ENCODE assay signal across 9 mouse cellular contexts in the genomic region with DNA sequence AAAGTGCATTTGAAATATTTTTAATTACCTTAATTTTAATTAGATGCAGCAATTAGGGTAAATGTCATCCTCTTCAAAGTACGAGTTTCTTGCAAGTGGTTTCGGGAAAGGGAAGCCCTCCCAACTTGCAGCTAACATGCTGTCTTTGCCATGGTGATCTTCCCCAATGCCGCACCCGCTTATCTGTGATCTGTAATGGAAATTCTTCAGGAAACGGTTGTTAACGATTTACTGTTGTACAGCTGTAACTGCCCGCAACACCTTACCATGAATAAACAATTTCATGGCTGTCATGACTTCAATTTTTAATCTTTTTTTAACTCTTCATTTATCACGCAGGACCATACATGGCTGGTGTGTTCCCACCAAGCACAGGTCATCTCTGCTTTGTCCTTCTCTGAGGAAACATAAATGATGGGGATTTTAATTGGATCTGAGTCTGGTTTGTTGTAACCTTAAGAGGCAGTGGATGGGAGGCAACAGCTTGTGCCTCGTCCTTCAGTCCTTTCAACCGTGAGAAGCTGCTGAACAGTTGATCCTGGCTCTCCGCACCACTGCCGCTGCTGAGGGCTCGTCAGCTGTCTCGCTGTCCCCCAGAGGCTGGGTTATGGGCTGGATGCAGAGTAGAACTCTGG. TPM values are rescaled to one million over a fixed set of nuclear protein-coding genes. Genes with fewer than 3 reads are reported as not detected.
DNase-seq lines count a peak whose midpoint lies in the region; ATAC-seq and TF ChIP-seq lines count a peak whose summit lies in the region.
"Had no signal": no experiment of that assay in that cellular context is flagged by ENCODE, and none has a peak within 500 bp of the region (broad histone marks: within the 10 kb centered on the region; RNA-seq: fewer than 3 reads in every experiment).

No protein-coding gene starts in this region.

- 65% methylated on average over 14 of the region's 14 CpGs for WGBS in forebrain, embryonic 11.5 days
- 49% methylated on average over 14 of the region's 14 CpGs for WGBS in forebrain, postnatal 0 days
- 25% methylated on average over 14 of the region's 14 CpGs for WGBS in hindbrain, embryonic 13.5 days
- WGBS in midbrain, postnatal 0 days: 33% methylated on average over 14 of the region's 14 CpGs
- WGBS in intestine, embryonic 15.5 days: 85% methylated on average over 14 of the region's 14 CpGs

- H3K9me3 ChIP-seq in forebrain, embryonic 11.5 days (ENCODE audit: control insufficient read depth, low read length): no peaks in the 10 kb centered on the region
- no peaks in the 10 kb centered on the region for H3K9me3 ChIP-seq in forebrain, postnatal 0 days (ENCODE audit: low read length)
- H3K9me3 ChIP-seq in hindbrain, embryonic 13.5 days: no peaks in the 10 kb centered on the region
- no peaks in the 10 kb centered on the region for H3K9me3 ChIP-seq in midbrain, postnatal 0 days (ENCODE audit: low read length)
- H3K9me3 ChIP-seq in intestine, embryonic 15.5 days: no peaks in the 10 kb centered on the region

- H3K9ac ChIP-seq in forebrain, embryonic 11.5 days (ENCODE audit: low read length): no peak overlapping the region
- H3K9ac ChIP-seq in forebrain, postnatal 0 days: no peak overlapping the region
- no peak overlapping the region; the same call in 1 of the 2 replicates for H3K9ac ChIP-seq in hindbrain, embryonic 13.5 days
- no peak overlapping the region for H3K9ac ChIP-seq in midbrain, postnatal 0 days (replicated peaks; ENCODE audit: low read length, poor library complexity, severe bottlenecking)
- H3K9ac ChIP-seq in intestine, embryonic 15.5 days: no peak overlapping the region

- 0 out of 2 replicates have a peak, but pooled peaks cover 2% of the 10 kb centered on the region for H3K4me1 ChIP-seq in forebrain, embryonic 11.5 days (replicated peaks; ENCODE audit: control insufficient read depth, insufficient read depth, low read length)
- H3K4me1 ChIP-seq in forebrain, postnatal 0 days (ENCODE audit: insufficient read depth): no peaks in the 10 kb centered on the region
- H3K4me1 ChIP-seq in hindbrain, embryonic 13.5 days (replicated peaks): peaks cover 50% of the 10 kb centered on the region
- no peaks in the 10 kb centered on the region; the same call in 1 of the 2 replicates for H3K4me1 ChIP-seq in midbrain, postnatal 0 days (ENCODE audit: insufficient read depth, low read length)
- no peaks in the 10 kb centered on the region for H3K4me1 ChIP-seq in intestine, embryonic 15.5 days (replicated peaks)

- ATAC-seq in forebrain, embryonic 11.5 days (replicated peaks; ENCODE audit: low FRiP score): no peak
- no peak for ATAC-seq in forebrain, postnatal 0 days
- ATAC-seq in hindbrain, embryonic 13.5 days (ENCODE audit: low FRiP score): peak; percentile 70; the same call in 1 of the 2 replicates
- no peak for ATAC-seq in midbrain, postnatal 0 days (ENCODE audit: low FRiP score)
- no peak for ATAC-seq in intestine, embryonic 15.5 days

- H3K27ac ChIP-seq in forebrain, embryonic 11.5 days (ENCODE audit: low read depth, low read length): peak overlapping the region; percentile 31; the same call in 1 of the 2 replicates
- no peak overlapping the region for H3K27ac ChIP-seq in forebrain, postnatal 0 days (ENCODE audit: low read depth, low read length)
- H3K27ac ChIP-seq in hindbrain, embryonic 13.5 days: peak overlapping the region; percentile 73
- H3K27ac ChIP-seq in midbrain, postnatal 0 days (ENCODE audit: low read depth, low read length): no peak overlapping the region
- H3K27ac ChIP-seq in intestine, embryonic 15.5 days: no peak overlapping the region

- no peak overlapping the region for H3K4me2 ChIP-seq in forebrain, embryonic 11.5 days (ENCODE audit: low read depth, low read length, severe bottlenecking)
- H3K4me2 ChIP-seq in forebrain, postnatal 0 days (ENCODE audit: low read depth): no peak overlapping the region
- H3K4me2 ChIP-seq in hindbrain, embryonic 13.5 days: no peak overlapping the region
- H3K4me2 ChIP-seq in midbrain, postnatal 0 days (ENCODE audit: low read depth, low read length, poor library complexity, severe bottlenecking): no peak overlapping the region
- no peak overlapping the region for H3K4me2 ChIP-seq in intestine, embryonic 15.5 days (replicated peaks)

- no peak for TF ChIP-seq CTCF in forebrain, postnatal 0 days (IDR thresholded peaks at IDR 0.05; ENCODE audit: low read depth)
- no peak for TF ChIP-seq CTCF in midbrain, postnatal 0 days (IDR thresholded peaks at IDR 0.05)

- no peak overlapping the region for H3K4me3 ChIP-seq in forebrain, embryonic 11.5 days (ENCODE audit: low read depth, low read length)
- H3K4me3 ChIP-seq in forebrain, postnatal 0 days (ENCODE audit: low read depth, low read length): no peak overlapping the region
- H3K4me3 ChIP-seq in hindbrain, embryonic 13.5 days: no peak overlapping the region
- H3K4me3 ChIP-seq in midbrain, postnatal 0 days (ENCODE audit: low read depth, low read length): no peak overlapping the region
- no peak overlapping the region for H3K4me3 ChIP-seq in intestine, embryonic 15.5 days (replicated peaks)

- H3K27me3 ChIP-seq in forebrain, embryonic 11.5 days (ENCODE audit: control insufficient read depth, insufficient read depth, low read length): no peaks in the 10 kb centered on the region
- no peaks in the 10 kb centered on the region for H3K27me3 ChIP-seq in forebrain, postnatal 0 days (ENCODE audit: insufficient read depth, low read length)
- peaks cover 72% of the 10 kb centered on the region for H3K27me3 ChIP-seq in hindbrain, embryonic 13.5 days
- no peaks in the 10 kb centered on the region for H3K27me3 ChIP-seq in midbrain, postnatal 0 days (ENCODE audit: insufficient read depth, low read length)
- H3K27me3 ChIP-seq in intestine, embryonic 15.5 days (replicated peaks): no peaks in the 10 kb centered on the region

- no peak for DNase-seq in forebrain, embryonic 11.5 days (ENCODE audit: low spot score)
- no peak for DNase-seq in forebrain, postnatal 0 days
- peak; percentile 66 for DNase-seq in MN1 (ENCODE audit: low spot score)
- DNase-seq in midbrain, postnatal 0 days (ENCODE audit: low spot score): peak; percentile 62
- no peak for DNase-seq in right cerebral cortex, adult 18-20 months
- DNase-seq: cerebellum, adult 9-10 months; lung, adult 2 months had no signal

- H3K36me3 ChIP-seq in forebrain, embryonic 11.5 days (ENCODE audit: control insufficient read depth, insufficient read depth, low read length): no peaks in the 10 kb centered on the region
- H3K36me3 ChIP-seq in forebrain, postnatal 0 days (ENCODE audit: insufficient read depth): peaks cover 15% of the 10 kb centered on the region
- no peaks in the 10 kb centered on the region for H3K36me3 ChIP-seq in hindbrain, embryonic 13.5 days
- peaks cover 5% of the 10 kb centered on the region for H3K36me3 ChIP-seq in midbrain, postnatal 0 days (ENCODE audit: insufficient read depth, low read length)
- 0 out of 2 replicates have a peak, but pooled peaks cover 2% of the 10 kb centered on the region for H3K36me3 ChIP-seq in intestine, embryonic 15.5 days

RNA-seq across cellular contexts. Expression of gene Ctnnbl1, which starts 54.4 kb away (rescaled TPM):
- 98.3 and 110 TPM in 2 replicates for polyA plus RNA-seq in forebrain, embryonic 11.5 days (2014; fragmentation: Nextera tagmentation; extraction: Ambion mirVana)
- total RNA-seq in forebrain, postnatal 0 days (2014; rRNA removed): 43.8 and 49.9 TPM in 2 replicates
- 48.2 and 49.5 TPM in 2 replicates for polyA plus RNA-seq in forebrain, postnatal 0 days (2015; fragmentation: Nextera tagmentation; extraction: Ambion mirVana)
- 70.6 and 72.8 TPM in 2 replicates for polyA plus RNA-seq in hindbrain, embryonic 13.5 days (2015; fragmentation: Nextera tagmentation; extraction: Ambion mirVana)
- 33.7 and 40.0 TPM in 2 replicates for total RNA-seq in midbrain, postnatal 0 days (2014; rRNA removed)
- polyA plus RNA-seq in midbrain, postnatal 0 days (2015; fragmentation: Nextera tagmentation; extraction: Ambion mirVana): 44.7 and 45.5 TPM in 2 replicates
- 43.6 and 47.4 TPM in 2 replicates for polyA plus RNA-seq in intestine, embryonic 15.5 days (2015; fragmentation: Nextera tagmentation; extraction: Ambion mirVana)

Comparison
In these comparisons a context has a peak if more than half of its experiments do, and no peak if none do; other contexts are left out.
1. H3K27ac ChIP-seq: peak in forebrain, embryonic 11.5 days (single experiment) and hindbrain, embryonic 13.5 days (single experiment); none in forebrain, postnatal 0 days (single experiment), midbrain, postnatal 0 days (single experiment) and intestine, embryonic 15.5 days (single experiment).
2. DNase-seq: peak in MN1 (single experiment) and midbrain, postnatal 0 days (single experiment); none in forebrain, embryonic 11.5 days (single experiment), forebrain, postnatal 0 days (single experiment) and right cerebral cortex, adult 18-20 months (single experiment).